Mouse (Mus musculus) lung, adult 2 months (tissue): Measurements from ENCODE around the gene Atg9b.

Experiments used
- CTCF ChIP-seq: fragments of 200-500 bp; IDR thresholded peaks from 2 replicates; pipeline ENCODE4 v1.5.1; 2011; ENCODE audit warnings: mild to moderate bottlenecking, low read length, control low read depth; ENCODE audit not compliant: insufficient read depth
- POLR2A ChIP-seq: fragments of 200-500 bp; IDR thresholded peaks from 2 replicates; pipeline ENCODE4 v1.6.1; 2011; ENCODE audit warnings: low read depth, mild to moderate bottlenecking, control low read depth, low read length, borderline replicate concordance; ENCODE audit errors: extremely low read depth

GRCm38 (mm10) chr5:24385374-24385773 lies 6.6 kb downstream of the Atg9b start:
- TF ChIP-seq CTCF = no peak
- no peak for TF ChIP-seq POLR2A
